ENCODE assay signal across 8 mouse cellular contexts in genomic region chr4:133480185-133480537, GRCm38 (mm10). TPM values are rescaled to one million over a fixed set of nuclear protein-coding genes. Genes with fewer than 3 reads are reported as not detected.
DNase-seq lines count a peak whose midpoint lies in the region; ATAC-seq and TF ChIP-seq lines count a peak whose summit lies in the region.

No protein-coding gene starts in this region.

- TF ChIP-seq CTCF in cerebellum, adult 2 months (IDR thresholded peaks at IDR 0.05; ENCODE audit: borderline replicate concordance, insufficient read depth, low read depth, low read length): no peak
- no peak for TF ChIP-seq CTCF in small intestine, adult 2 months (IDR thresholded peaks at IDR 0.05; ENCODE audit: extremely low read depth, insufficient read length, insufficient replicate concordance, low read depth, low read length)

- no peak for ATAC-seq in megakaryocyte, adult 5-6 weeks (ENCODE audit: poor library complexity, severe bottlenecking)
- no peak for ATAC-seq in limb, embryonic 12.5 days (ENCODE audit: insufficient number of reproducible peaks, insufficient read depth, low FRiP score, low TSS enrichment, low read depth)

- H3K27ac ChIP-seq in cerebellum, adult 2 months (ENCODE audit: insufficient read depth, low read length): no peak overlapping the region
- no peak overlapping the region for H3K27ac ChIP-seq in limb, embryonic 12.5 days
- no peak overlapping the region for H3K27ac ChIP-seq in small intestine, adult 2 months (ENCODE audit: insufficient read depth, low read depth, low read length)

- no peak for TF ChIP-seq POLR2A in cerebellum, adult 2 months (IDR thresholded peaks at IDR 0.05; ENCODE audit: borderline replicate concordance, insufficient read depth, low read length)
- TF ChIP-seq POLR2A in small intestine, adult 2 months (IDR thresholded peaks at IDR 0.05; ENCODE audit: low read depth, low read length): no peak

- no peaks in the 10 kb centered on the region for H3K9me3 ChIP-seq in megakaryocyte, embryonic 14.5 days
- no peaks in the 10 kb centered on the region for H3K9me3 ChIP-seq in limb, embryonic 12.5 days

- peak overlapping the region; percentile 15 for H3K4me3 ChIP-seq in cerebellum, adult 2 months (replicated peaks; ENCODE audit: insufficient read depth, low read depth, low read length)
- H3K4me3 ChIP-seq in megakaryocyte, embryonic 14.5 days (replicated peaks): peak overlapping the region; percentile 90
- H3K4me3 ChIP-seq in limb, embryonic 12.5 days (replicated peaks): peak overlapping the region; percentile 52
- peak overlapping the region; percentile 64 for H3K4me3 ChIP-seq in small intestine, adult 2 months (ENCODE audit: low read depth, low read length)

- no peaks in the 10 kb centered on the region for H3K27me3 ChIP-seq in cerebellum, adult 2 months (ENCODE audit: control insufficient read depth, insufficient read depth, low read length)
- H3K27me3 ChIP-seq in megakaryocyte, embryonic 14.5 days (replicated peaks): peaks cover 86% of the 10 kb centered on the region
- peaks cover 77% of the 10 kb centered on the region for H3K27me3 ChIP-seq in limb, embryonic 12.5 days
- H3K27me3 ChIP-seq in small intestine, adult 2 months (ENCODE audit: control insufficient read depth, insufficient read depth, low read length): peaks cover 17% of the 10 kb centered on the region; the same call in 1 of the 2 replicates

- H3K36me3 ChIP-seq in megakaryocyte, embryonic 14.5 days (replicated peaks; ENCODE audit: low read length): no peaks in the 10 kb centered on the region
- H3K36me3 ChIP-seq in limb, embryonic 12.5 days: no peaks in the 10 kb centered on the region
- no peaks in the 10 kb centered on the region for H3K36me3 ChIP-seq in small intestine, adult 2 months (ENCODE audit: control insufficient read depth, insufficient read depth, low read length)

- peak overlapping the region; percentile 37; the same call in 1 of the 2 replicates for H3K9ac ChIP-seq in limb, embryonic 12.5 days (replicated peaks)

- H3K4me2 ChIP-seq in limb, embryonic 12.5 days: peak overlapping the region; percentile 60

- H3K4me1 ChIP-seq in cerebellum, adult 2 months (ENCODE audit: control insufficient read depth, insufficient read depth, low read length): no peaks in the 10 kb centered on the region
- H3K4me1 ChIP-seq in megakaryocyte, embryonic 14.5 days: peaks cover 29% of the 10 kb centered on the region
- H3K4me1 ChIP-seq in limb, embryonic 12.5 days (replicated peaks): peaks cover 19% of the 10 kb centered on the region
- H3K4me1 ChIP-seq in small intestine, adult 2 months (ENCODE audit: control insufficient read depth, insufficient read depth, insufficient read length, low read length): peaks cover 15% of the 10 kb centered on the region

- no peak for DNase-seq in cerebellum, adult 2 months
- DNase-seq in cerebellum, adult 11-12 months: no peak
- no peak for DNase-seq in ovary, adult 18-20 months (ENCODE audit: low spot score)
- no peak for DNase-seq in left cerebral cortex, adult 9 months (ENCODE audit: low spot score in 2 of 2)

- 5% methylated on average over 34 of the region's 34 CpGs for WGBS in cerebellum, adult 2 months
- WGBS in limb, embryonic 12.5 days: 2% methylated on average over 34 of the region's 34 CpGs
- WGBS in small intestine, adult 2 months: 2% methylated on average over 34 of the region's 34 CpGs

RNA-seq across cellular contexts. Expression of gene Tent5b, which starts 0.2 kb away (rescaled TPM):
- polyA plus RNA-seq in cerebellum, adult 2 months (2012; rRNA removed): 0.21 and 0.26 TPM in 2 replicates
- polyA plus RNA-seq in megakaryocyte, embryonic 14.5 days (2012; ENCODE audit: insufficient read depth, low replicate concordance): 0.97 TPM in 1 of 2 replicates, not detected in the other
- total RNA-seq in megakaryocyte, adult 5-6 weeks (2015): not detected in 2 replicates
- not detected in 2 replicates for total RNA-seq in megakaryocyte, adult 5-6 weeks (2017)
- 1.2 TPM in 2 replicates for polyA plus RNA-seq in limb, embryonic 12.5 days (2016; fragmentation: Nextera tagmentation; extraction: Ambion mirVana)
- polyA plus RNA-seq in small intestine, adult 2 months (2012; rRNA removed): 1.8 and 2.1 TPM in 2 replicates

RNA-seq across cellular contexts. Expression of gene Trnp1, which starts 18.2 kb away (rescaled TPM):
- polyA plus RNA-seq in cerebellum, adult 2 months (2012; rRNA removed): 153 and 162 TPM in 2 replicates
- polyA plus RNA-seq in megakaryocyte, embryonic 14.5 days (2012; ENCODE audit: insufficient read depth, low replicate concordance): 0.22 and 2.8 TPM in 2 replicates
- total RNA-seq in megakaryocyte, adult 5-6 weeks (2015): not detected in 2 replicates
- not detected in 2 replicates for total RNA-seq in megakaryocyte, adult 5-6 weeks (2017)
- polyA plus RNA-seq in limb, embryonic 12.5 days (2016; fragmentation: Nextera tagmentation; extraction: Ambion mirVana): 2.0 and 3.7 TPM in 2 replicates
- polyA plus RNA-seq in small intestine, adult 2 months (2012; rRNA removed): 6.1 and 6.2 TPM in 2 replicates

RNA-seq across cellular contexts. Expression of gene Kdf1, which starts 38.6 kb away (rescaled TPM):
- polyA plus RNA-seq in cerebellum, adult 2 months (2012; rRNA removed): 0.10 TPM in 1 of 2 replicates, not detected in the other
- 0.83 and 4.7 TPM in 2 replicates for polyA plus RNA-seq in megakaryocyte, embryonic 14.5 days (2012; ENCODE audit: insufficient read depth, low replicate concordance)
- not detected in 2 replicates for total RNA-seq in megakaryocyte, adult 5-6 weeks (2015)
- total RNA-seq in megakaryocyte, adult 5-6 weeks (2017): not detected in 2 replicates
- 6.5 and 7.4 TPM in 2 replicates for polyA plus RNA-seq in limb, embryonic 12.5 days (2016; fragmentation: Nextera tagmentation; extraction: Ambion mirVana)
- 44.4 and 71.0 TPM in 2 replicates for polyA plus RNA-seq in small intestine, adult 2 months (2012; rRNA removed)

Comparison
In these comparisons a context has a peak if more than half of its experiments do, and no peak if none do; other contexts are left out.
1. H3K4me3 ChIP-seq: peak in every context shown above with its lines; median percentile 90 in megakaryocyte, embryonic 14.5 days; 64 in small intestine, adult 2 months; 52 in limb, embryonic 12.5 days; 15 in cerebellum, adult 2 months.
2. RNA of gene Trnp1, which starts 18.2 kb away (polyA plus RNA-seq): 153 to 162 TPM in cerebellum, adult 2 months; 6.1 to 6.2 TPM in small intestine, adult 2 months, 2.0 to 3.7 TPM in limb, embryonic 12.5 days and 0.22 to 2.8 TPM in megakaryocyte, embryonic 14.5 days; every median in the first group is over 10 times any median in the second.